10 mouse cellular contexts compared by ENCODE assay signal in genomic region chr10:89708720-89709119, GRCm38 (mm10). TPM values are rescaled to one million over a fixed set of nuclear protein-coding genes. Genes with fewer than 3 reads are reported as not detected.
A peak's percentile ranks its signal among the peaks of the same experiment; 100 is the strongest.
DNase-seq lines count a peak whose midpoint lies in the region; ATAC-seq and TF ChIP-seq lines count a peak whose summit lies in the region.
"Had no signal": no experiment of that assay in that cellular context is flagged by ENCODE, and none has a peak within 500 bp of the region (broad histone marks: within the 10 kb centered on the region; RNA-seq: fewer than 3 reads in every experiment).

No protein-coding gene starts in this region.

- TF ChIP-seq CTCF in forebrain, postnatal 0 days (IDR thresholded peaks at IDR 0.05; ENCODE audit: low read depth), result no peak

- H3K36me3 ChIP-seq in forebrain, postnatal 0 days (ENCODE audit: insufficient read depth), result peaks cover 16% of the 10 kb centered on the region
- peaks cover 16% of the 10 kb centered on the region; the same call in 1 of the 2 replicates for H3K36me3 ChIP-seq in macrophage (ENCODE audit: inconsistent target)

- H3K27ac ChIP-seq in forebrain, postnatal 0 days (ENCODE audit: low read depth, low read length), result no peak overlapping the region
- peak overlapping the region; percentile 28 for H3K27ac ChIP-seq in macrophage

- H3K27me3 ChIP-seq in forebrain, postnatal 0 days (ENCODE audit: insufficient read depth, low read length), result no peaks in the 10 kb centered on the region

- no peaks in the 10 kb centered on the region for H3K9me3 ChIP-seq in forebrain, postnatal 0 days (ENCODE audit: low read length)

- DNase-seq in kidney, adult 18-20 months, result peak; percentile 10
- no peak for DNase-seq in kidney, adult 11 months
- DNase-seq in adrenal gland, postnatal 14 days, result peak; percentile 42
- no peak for DNase-seq in forebrain, postnatal 0 days
- DNase-seq in ovary, postnatal 36 days (ENCODE audit: low spot score), result no peak
- no peak for DNase-seq in urinary bladder, adult 18-20 months (ENCODE audit: low spot score in 2 of 2)
- no peak for DNase-seq in gastrocnemius, postnatal 10 days

- 40% methylated on average over 10 of the region's 10 CpGs for WGBS in forebrain, postnatal 0 days
- WGBS in macrophage (ENCODE audit: missing documents), result 33% methylated on average over 10 of the region's 10 CpGs

- no peaks in the 10 kb centered on the region for H3K4me1 ChIP-seq in forebrain, postnatal 0 days (ENCODE audit: insufficient read depth)

- H3K4me3 ChIP-seq in forebrain, postnatal 0 days (ENCODE audit: low read depth, low read length), result no peak overlapping the region
- H3K4me3 ChIP-seq in macrophage (ENCODE audit: inconsistent target), result no peak overlapping the region
- H3K4me3 ChIP-seq: erythroblast, embryonic 14.5 days had no signal

- ATAC-seq in forebrain, postnatal 0 days, result 0 out of 2 replicates have a peak, but pooled peaks have one; percentile 47

- H3K4me2 ChIP-seq in forebrain, postnatal 0 days (ENCODE audit: low read depth), result no peak overlapping the region

- no peak overlapping the region for H3K9ac ChIP-seq in forebrain, postnatal 0 days

- H3K79me2 ChIP-seq in macrophage (ENCODE audit: inconsistent target), result no peaks in the 10 kb centered on the region

RNA-seq across cellular contexts. Expression of gene Scyl2, which starts 22.6 kb away (rescaled TPM):
- 43.6 and 45.8 TPM in 2 replicates for total RNA-seq in adrenal gland, postnatal 14 days (2021)
- 39.9 and 43.9 TPM in 2 replicates for total RNA-seq in forebrain, postnatal 0 days (2014; rRNA removed)
- 3.1 and 5.9 TPM in 2 replicates for polyA plus RNA-seq in forebrain, postnatal 0 days (2015; fragmentation: Nextera tagmentation; extraction: Ambion mirVana)
- total RNA-seq in macrophage (2018; cell fraction: chromatin; rRNA removed), result 100 to 1,000 TPM in 5 of 26 experiments, 10 to 100 TPM in 21; 56.7 to 125 (median 80.1) TPM
- total RNA-seq in macrophage (2018; cell fraction: cytosol; rRNA removed), result 10 to 100 TPM; 34.3 to 50.0 (median 42.3) TPM
- total RNA-seq in macrophage (2018; cell fraction: nucleus; rRNA removed), result 100 to 1,000 TPM in 1 of 26 experiments, 10 to 100 TPM in 25; 46.1 to 106 (median 64.3) TPM
- polyA plus RNA-seq in macrophage (2018), result 26.7 to 47.7 TPM (median 33.0 TPM) in 3 replicates
- 10 to 100 TPM; 11.0 to 13.2 TPM for total RNA-seq in gastrocnemius, postnatal 10 days (2021)

RNA-seq across cellular contexts. Expression of gene Actr6, which starts 23.4 kb away (rescaled TPM):
- total RNA-seq in adrenal gland, postnatal 14 days (2021), result 21.8 and 26.2 TPM in 2 replicates
- total RNA-seq in forebrain, postnatal 0 days (2014; rRNA removed), result 46.9 and 48.8 TPM in 2 replicates
- polyA plus RNA-seq in forebrain, postnatal 0 days (2015; fragmentation: Nextera tagmentation; extraction: Ambion mirVana), result 67.9 and 78.1 TPM in 2 replicates
- 10 to 100 TPM in 12 of 26 experiments, 1 to 10 TPM in 13, not detected in 1; 1.3 to 23.0 (median 8.7) TPM for total RNA-seq in macrophage (2018; cell fraction: chromatin; rRNA removed)
- total RNA-seq in macrophage (2018; cell fraction: cytosol; rRNA removed), result 10 to 100 TPM in 17 of 26 experiments, 1 to 10 TPM in 9; 4.0 to 14.0 (median 10.9) TPM
- total RNA-seq in macrophage (2018; cell fraction: nucleus; rRNA removed), result 10 to 100 TPM in 8 of 26 experiments, 1 to 10 TPM in 18; 2.4 to 17.3 (median 6.4) TPM
- polyA plus RNA-seq in macrophage (2018), result 12.9 to 14.2 TPM (median 13.9 TPM) in 3 replicates
- total RNA-seq in gastrocnemius, postnatal 10 days (2021), result 1 to 10 TPM; 5.8 to 6.1 TPM
- polyA plus RNA-seq: small intestine, adult 2 months had no signal

RNA-seq across cellular contexts. Expression of gene Uhrf1bp1l, which starts 36.1 kb away (rescaled TPM):
- 61.7 and 66.2 TPM in 2 replicates for total RNA-seq in adrenal gland, postnatal 14 days (2021)
- total RNA-seq in forebrain, postnatal 0 days (2014; rRNA removed), result 33.0 and 39.4 TPM in 2 replicates
- 20.8 and 30.2 TPM in 2 replicates for polyA plus RNA-seq in forebrain, postnatal 0 days (2015; fragmentation: Nextera tagmentation; extraction: Ambion mirVana)
- 100 to 1,000 TPM in 7 of 26 experiments, 10 to 100 TPM in 19; 29.9 to 164 (median 82.1) TPM for total RNA-seq in macrophage (2018; cell fraction: chromatin; rRNA removed)
- 10 to 100 TPM; 23.2 to 65.5 (median 36.6) TPM for total RNA-seq in macrophage (2018; cell fraction: cytosol; rRNA removed)
- total RNA-seq in macrophage (2018; cell fraction: nucleus; rRNA removed), result 100 to 1,000 TPM in 4 of 26 experiments, 10 to 100 TPM in 22; 27.7 to 135 (median 54.3) TPM
- 32.8 to 54.1 TPM (median 35.0 TPM) in 3 replicates for polyA plus RNA-seq in macrophage (2018)
- total RNA-seq in gastrocnemius, postnatal 10 days (2021), result 10 to 100 TPM in 1 of 2 experiments, 1 to 10 TPM in 1; 8.9 to 13.6 TPM

Comparison
In these comparisons a context has a peak if more than half of its experiments do, and no peak if none do; other contexts are left out.
1. DNase-seq: peak in kidney, adult 18-20 months (single experiment) and adrenal gland, postnatal 14 days (single experiment); none in kidney, adult 11 months (single experiment), forebrain, postnatal 0 days (single experiment), ovary, postnatal 36 days (single experiment), urinary bladder, adult 18-20 months (0 of 2) and gastrocnemius, postnatal 10 days (single experiment).